Mouse (Mus musculus): ENCODE data around the gene Rpap2.
A peak's percentile ranks its signal among the peaks of the same experiment; 100 is the strongest.

The Rpap2 gene

GRCm38 (mm10) chr5:107687161-107687560 lies 90.0 kb downstream of the Rpap2 start:
- DNase-seq (ENCODE audit: low spot score) = no peak

- DNase-seq (ENCODE audit: low spot score) = peak; percentile 88
Measured at GRCm38 (mm10) chr5:107687592-107688498, 90.7 kb downstream of the Rpap2 start.

GRCm38 (mm10) chr5:107688499-107688866 lies 91.3 kb downstream of the Rpap2 start:
- DNase-seq (ENCODE audit: low spot score) = no peak

- no peak for DNase-seq (ENCODE audit: low spot score)
Measured at GRCm38 (mm10) chr5:107695019-107695418, 97.8 kb downstream of the Rpap2 start.

GRCm38 (mm10) chr5:107698888-107699287 lies 101.7 kb downstream of the Rpap2 start:
- DNase-seq (ENCODE audit: low spot score) = no peak

GRCm38 (mm10) chr5:107700873-107701272 lies 103.7 kb downstream of the Rpap2 start:
- DNase-seq (ENCODE audit: low spot score) = no peak

GRCm38 (mm10) chr5:107701658-107702057 lies 104.5 kb downstream of the Rpap2 start:
- DNase-seq (ENCODE audit: low spot score) = no peak

GRCm38 (mm10) chr5:107703207-107703763 lies 106.1 kb downstream of the Rpap2 start:
- DNase-seq (ENCODE audit: low spot score) = no peak

- DNase-seq (ENCODE audit: low spot score) = no peak
Measured at GRCm38 (mm10) chr5:107705756-107706155, 108.6 kb downstream of the Rpap2 start.

- DNase-seq (ENCODE audit: low spot score) = no peak
Measured at GRCm38 (mm10) chr5:107706262-107706661, 109.1 kb downstream of the Rpap2 start.

- no peak for DNase-seq (ENCODE audit: low spot score)
Measured at GRCm38 (mm10) chr5:107708124-107708797, 111.1 kb downstream of the Rpap2 start.

All from embryo, embryonic 10.5 days (tissue).